Comparison of ENCODE assay signal across 31 mouse cellular contexts in genomic region chr1:67077739-67078138, GRCm38 (mm10). TPM values are rescaled to one million over a fixed set of nuclear protein-coding genes. Genes with fewer than 3 reads are reported as not detected.
DNase-seq lines count a peak whose midpoint lies in the region; ATAC-seq and TF ChIP-seq lines count a peak whose summit lies in the region.
"Had no signal": no experiment of that assay in that cellular context is flagged by ENCODE, and none has a peak within 500 bp of the region (broad histone marks: within the 10 kb centered on the region; RNA-seq: fewer than 3 reads in every experiment).

No protein-coding gene starts in this region.

- peak; percentile 84 for ATAC-seq in stomach, embryonic 14.5 days (ENCODE audit: insufficient number of reproducible peaks, insufficient read depth, low FRiP score, low read depth)
- ATAC-seq in stomach, postnatal 0 days (ENCODE audit: low FRiP score, low TSS enrichment), result no peak
- peak; percentile 79 for ATAC-seq in intestine, embryonic 16.5 days
- peak; percentile 58 for ATAC-seq in liver, embryonic 12.5 days
- ATAC-seq in stomach, embryonic 15.5 days (ENCODE audit: insufficient read depth, low FRiP score, low read depth), result peak; percentile 84
- ATAC-seq in forebrain, postnatal 0 days, result no peak
- ATAC-seq: midbrain, embryonic 16.5 days had no signal

- H3K4me1 ChIP-seq in stomach, embryonic 14.5 days (ENCODE audit: control insufficient read depth, insufficient read depth, low read length), result no peaks in the 10 kb centered on the region
- H3K4me1 ChIP-seq in stomach, postnatal 0 days (replicated peaks; ENCODE audit: control insufficient read depth, insufficient read depth), result no peaks in the 10 kb centered on the region
- no peaks in the 10 kb centered on the region for H3K4me1 ChIP-seq in intestine, embryonic 16.5 days (ENCODE audit: control insufficient read depth, insufficient read depth, low read length)
- H3K4me1 ChIP-seq in liver, embryonic 12.5 days, result no peaks in the 10 kb centered on the region
- no peaks in the 10 kb centered on the region for H3K4me1 ChIP-seq in stomach, embryonic 15.5 days
- H3K4me1 ChIP-seq in forebrain, postnatal 0 days (ENCODE audit: insufficient read depth), result no peaks in the 10 kb centered on the region
- H3K4me1 ChIP-seq: embryonic facial prominence, embryonic 13.5 days; forebrain, embryonic 12.5 days; heart, embryonic 10.5 days; hindbrain, embryonic 15.5 days; limb, embryonic 15.5 days; neural tube, embryonic 13.5 days had no signal

- no peak overlapping the region for H3K9ac ChIP-seq in stomach, embryonic 14.5 days (replicated peaks; ENCODE audit: low read depth, low read length)
- no peak overlapping the region for H3K9ac ChIP-seq in stomach, postnatal 0 days (ENCODE audit: low read length)
- no peak overlapping the region for H3K9ac ChIP-seq in intestine, embryonic 16.5 days (ENCODE audit: low read depth, low read length)
- H3K9ac ChIP-seq in liver, embryonic 12.5 days, result no peak overlapping the region
- H3K9ac ChIP-seq in stomach, embryonic 15.5 days, result no peak overlapping the region
- H3K9ac ChIP-seq in forebrain, postnatal 0 days, result no peak overlapping the region
- H3K9ac ChIP-seq: embryonic facial prominence, embryonic 13.5 days; forebrain, embryonic 12.5 days; hindbrain, embryonic 15.5 days; limb, embryonic 15.5 days; neural tube, embryonic 13.5 days had no signal

- no peak overlapping the region for H3K4me2 ChIP-seq in stomach, embryonic 14.5 days (replicated peaks; ENCODE audit: low read depth, low read length)
- H3K4me2 ChIP-seq in stomach, postnatal 0 days (replicated peaks; ENCODE audit: low read depth), result no peak overlapping the region
- H3K4me2 ChIP-seq in intestine, embryonic 16.5 days (ENCODE audit: low read depth, low read length), result no peak overlapping the region
- no peak overlapping the region for H3K4me2 ChIP-seq in liver, embryonic 12.5 days
- H3K4me2 ChIP-seq in stomach, embryonic 15.5 days, result no peak overlapping the region
- H3K4me2 ChIP-seq in forebrain, postnatal 0 days (ENCODE audit: low read depth), result no peak overlapping the region
- H3K4me2 ChIP-seq: embryonic facial prominence, embryonic 13.5 days; forebrain, embryonic 12.5 days; hindbrain, embryonic 15.5 days; limb, embryonic 15.5 days; neural tube, embryonic 13.5 days had no signal

- no peak for DNase-seq in stomach, postnatal 0 days (ENCODE audit: low spot score)
- no peak for DNase-seq in cerebellum, postnatal 4 days (ENCODE audit: low spot score in 2 of 2)
- DNase-seq in forebrain, postnatal 0 days, result no peak
- DNase-seq: adrenal gland, adult 2 months; cerebellum, adult 18-20 months; cerebellum, postnatal 14 days; embryo, embryonic 11 days; gastrocnemius, adult 2 months; kidney, adult 11 months; layer of hippocampus, adult 9-11 months; left cerebral cortex, postnatal 4 days; thymus, adult 2 months; thymus, postnatal 4 days had no signal

- no peak for TF ChIP-seq CTCF in stomach, postnatal 0 days (IDR thresholded peaks at IDR 0.05; ENCODE audit: low read depth)
- TF ChIP-seq CTCF in forebrain, postnatal 0 days (IDR thresholded peaks at IDR 0.05; ENCODE audit: low read depth), result no peak

- H3K27ac ChIP-seq in stomach, embryonic 14.5 days (ENCODE audit: low read length), result no peak overlapping the region
- H3K27ac ChIP-seq in stomach, postnatal 0 days (replicated peaks), result no peak overlapping the region
- H3K27ac ChIP-seq in intestine, embryonic 16.5 days (ENCODE audit: low read length), result no peak overlapping the region; the same call in 1 of the 2 replicates
- H3K27ac ChIP-seq in liver, embryonic 12.5 days, result no peak overlapping the region
- H3K27ac ChIP-seq in stomach, embryonic 15.5 days, result no peak overlapping the region
- no peak overlapping the region for H3K27ac ChIP-seq in forebrain, postnatal 0 days (ENCODE audit: low read depth, low read length)
- H3K27ac ChIP-seq: embryonic facial prominence, embryonic 13.5 days; forebrain, embryonic 12.5 days; gastrocnemius, adult 2 months; heart, embryonic 10.5 days; hindbrain, embryonic 15.5 days; kidney, postnatal 0 days; left cerebral cortex, adult 2 months; limb, embryonic 15.5 days; macrophage; neural tube, embryonic 13.5 days had no signal

- no peak for TF ChIP-seq EP300 in stomach, postnatal 0 days (optimal IDR thresholded peaks at IDR 0.05)

- H3K9me3 ChIP-seq in stomach, embryonic 14.5 days (ENCODE audit: control insufficient read depth, low read depth, low read length), result no peaks in the 10 kb centered on the region
- H3K9me3 ChIP-seq in stomach, postnatal 0 days (ENCODE audit: control insufficient read depth, low read length), result no peaks in the 10 kb centered on the region
- H3K9me3 ChIP-seq in intestine, embryonic 16.5 days (ENCODE audit: control insufficient read depth, low read length), result no peaks in the 10 kb centered on the region
- no peaks in the 10 kb centered on the region for H3K9me3 ChIP-seq in liver, embryonic 12.5 days (replicated peaks)
- H3K9me3 ChIP-seq in stomach, embryonic 15.5 days, result no peaks in the 10 kb centered on the region
- no peaks in the 10 kb centered on the region for H3K9me3 ChIP-seq in forebrain, postnatal 0 days (ENCODE audit: low read length)
- H3K9me3 ChIP-seq: embryonic facial prominence, embryonic 13.5 days; forebrain, embryonic 12.5 days; heart, embryonic 10.5 days; hindbrain, embryonic 15.5 days; limb, embryonic 15.5 days; neural tube, embryonic 13.5 days had no signal

- H3K27me3 ChIP-seq in stomach, embryonic 14.5 days (ENCODE audit: control insufficient read depth, insufficient read depth, low read length), result no peaks in the 10 kb centered on the region
- no peaks in the 10 kb centered on the region for H3K27me3 ChIP-seq in stomach, postnatal 0 days (ENCODE audit: control insufficient read depth, insufficient read depth, low read length)
- no peaks in the 10 kb centered on the region for H3K27me3 ChIP-seq in intestine, embryonic 16.5 days (replicated peaks; ENCODE audit: control insufficient read depth, insufficient read depth, low read length)
- no peaks in the 10 kb centered on the region for H3K27me3 ChIP-seq in liver, embryonic 12.5 days (replicated peaks)
- H3K27me3 ChIP-seq in stomach, embryonic 15.5 days (replicated peaks), result no peaks in the 10 kb centered on the region
- no peaks in the 10 kb centered on the region for H3K27me3 ChIP-seq in forebrain, postnatal 0 days (ENCODE audit: insufficient read depth, low read length)
- H3K27me3 ChIP-seq: embryonic facial prominence, embryonic 13.5 days; forebrain, embryonic 12.5 days; hindbrain, embryonic 15.5 days; limb, embryonic 15.5 days; neural tube, embryonic 13.5 days had no signal

- no peaks in the 10 kb centered on the region for H3K36me3 ChIP-seq in stomach, embryonic 14.5 days (ENCODE audit: control insufficient read depth, insufficient read depth, low read length)
- H3K36me3 ChIP-seq in stomach, postnatal 0 days (ENCODE audit: control insufficient read depth, insufficient read depth, low read length), result no peaks in the 10 kb centered on the region
- no peaks in the 10 kb centered on the region for H3K36me3 ChIP-seq in intestine, embryonic 16.5 days (ENCODE audit: control insufficient read depth, insufficient read depth, low read length)
- no peaks in the 10 kb centered on the region for H3K36me3 ChIP-seq in liver, embryonic 12.5 days
- H3K36me3 ChIP-seq in stomach, embryonic 15.5 days, result no peaks in the 10 kb centered on the region
- H3K36me3 ChIP-seq in forebrain, postnatal 0 days (ENCODE audit: insufficient read depth), result no peaks in the 10 kb centered on the region
- H3K36me3 ChIP-seq: embryonic facial prominence, embryonic 13.5 days; forebrain, embryonic 12.5 days; heart, embryonic 10.5 days; hindbrain, embryonic 15.5 days; limb, embryonic 15.5 days; neural tube, embryonic 13.5 days had no signal

- H3K4me3 ChIP-seq in stomach, embryonic 14.5 days (ENCODE audit: low read depth, low read length), result no peak overlapping the region
- H3K4me3 ChIP-seq in stomach, postnatal 0 days (ENCODE audit: low read depth, low read length), result no peak overlapping the region
- no peak overlapping the region for H3K4me3 ChIP-seq in intestine, embryonic 16.5 days (ENCODE audit: low read length)
- no peak overlapping the region for H3K4me3 ChIP-seq in liver, embryonic 12.5 days
- no peak overlapping the region for H3K4me3 ChIP-seq in stomach, embryonic 15.5 days (replicated peaks)
- H3K4me3 ChIP-seq in forebrain, postnatal 0 days (ENCODE audit: low read depth, low read length), result no peak overlapping the region
- H3K4me3 ChIP-seq: embryonic facial prominence, embryonic 13.5 days; erythroblast, embryonic 14.5 days; forebrain, embryonic 12.5 days; gastrocnemius, adult 2 months; heart, embryonic 10.5 days; hindbrain, embryonic 15.5 days; left cerebral cortex, adult 2 months; limb, embryonic 15.5 days; myocyte; neural tube, embryonic 13.5 days had no signal

- 50% methylated on average over 2 of the region's 2 CpGs for WGBS in stomach, embryonic 14.5 days
- 41% methylated on average over 2 of the region's 2 CpGs for WGBS in stomach, postnatal 0 days
- 59% methylated on average over 2 of the region's 2 CpGs for WGBS in intestine, embryonic 16.5 days
- WGBS in liver, embryonic 12.5 days (ENCODE audit: insufficient replicate concordance), result 46% methylated on average over 2 of the region's 2 CpGs
- WGBS in stomach, embryonic 15.5 days, result 41% methylated on average over 2 of the region's 2 CpGs
- WGBS in forebrain, postnatal 0 days, result 77% methylated on average over 2 of the region's 2 CpGs

RNA-seq across cellular contexts. Expression of gene Lancl1, which starts 39.1 kb away (rescaled TPM):
- 127 and 142 TPM in 2 replicates for polyA plus RNA-seq in stomach, embryonic 14.5 days (2014; fragmentation: Nextera tagmentation; extraction: Ambion mirVana)
- 49.4 and 56.3 TPM in 2 replicates for polyA plus RNA-seq in stomach, postnatal 0 days (2015; fragmentation: Nextera tagmentation; extraction: Ambion mirVana)
- polyA plus RNA-seq in intestine, embryonic 16.5 days (2015; fragmentation: Nextera tagmentation; extraction: Ambion mirVana), result 56.5 and 59.8 TPM in 2 replicates
- polyA plus RNA-seq in liver, embryonic 12.5 days (2016; fragmentation: Nextera tagmentation; extraction: Ambion mirVana), result 27.6 and 31.9 TPM in 2 replicates
- polyA plus RNA-seq in stomach, embryonic 15.5 days (2015; fragmentation: Nextera tagmentation; extraction: Ambion mirVana), result 78.8 and 88.5 TPM in 2 replicates
- 154 and 160 TPM in 2 replicates for total RNA-seq in forebrain, postnatal 0 days (2014; rRNA removed)
- polyA plus RNA-seq in forebrain, postnatal 0 days (2015; fragmentation: Nextera tagmentation; extraction: Ambion mirVana), result 219 and 228 TPM in 2 replicates

RNA-seq across cellular contexts. Expression of gene Cps1, which starts 45.1 kb away (rescaled TPM):
- polyA plus RNA-seq in stomach, embryonic 14.5 days (2014; fragmentation: Nextera tagmentation; extraction: Ambion mirVana), result 0.49 and 2.4 TPM in 2 replicates
- polyA plus RNA-seq in stomach, postnatal 0 days (2015; fragmentation: Nextera tagmentation; extraction: Ambion mirVana), result 0.45 and 0.69 TPM in 2 replicates
- polyA plus RNA-seq in intestine, embryonic 16.5 days (2015; fragmentation: Nextera tagmentation; extraction: Ambion mirVana), result 367 and 463 TPM in 2 replicates
- 0.08 and 0.10 TPM in 2 replicates for polyA plus RNA-seq in liver, embryonic 12.5 days (2016; fragmentation: Nextera tagmentation; extraction: Ambion mirVana)
- 49.4 and 85.9 TPM in 2 replicates for polyA plus RNA-seq in stomach, embryonic 15.5 days (2015; fragmentation: Nextera tagmentation; extraction: Ambion mirVana)
- 0.14 and 0.31 TPM in 2 replicates for total RNA-seq in forebrain, postnatal 0 days (2014; rRNA removed)
- 0.11 and 0.17 TPM in 2 replicates for polyA plus RNA-seq in forebrain, postnatal 0 days (2015; fragmentation: Nextera tagmentation; extraction: Ambion mirVana)
- total RNA-seq: gastrocnemius, adult 2 months; hematopoietic stem cell, adult 5-6 weeks; MEL had no signal
- polyA plus RNA-seq: macrophage had no signal

Comparison
In these comparisons a context has a peak if more than half of its experiments do, and no peak if none do; other contexts are left out.
1. ATAC-seq: peak in stomach, embryonic 14.5 days (single experiment), intestine, embryonic 16.5 days (single experiment), liver, embryonic 12.5 days (single experiment) and stomach, embryonic 15.5 days (single experiment); none in stomach, postnatal 0 days (single experiment) and forebrain, postnatal 0 days (single experiment).
2. RNA of gene Cps1, which starts 45.1 kb away (polyA plus RNA-seq): 367 to 463 TPM in intestine, embryonic 16.5 days and 49.4 to 85.9 TPM in stomach, embryonic 15.5 days; 0.49 to 2.4 TPM in stomach, embryonic 14.5 days, 0.45 to 0.69 TPM in stomach, postnatal 0 days, 0.11 to 0.17 TPM in forebrain, postnatal 0 days and 0.08 to 0.10 TPM in liver, embryonic 12.5 days; every median in the first group is over 10 times any median in the second.